ENCODE assay signal across 9 mouse cellular contexts in genomic region chr8:124780236-124780635, GRCm38 (mm10). TPM values are rescaled to one million over a fixed set of nuclear protein-coding genes. Genes with fewer than 3 reads are reported as not detected.
DNase-seq lines count a peak whose midpoint lies in the region; ATAC-seq and TF ChIP-seq lines count a peak whose summit lies in the region.
"Had no signal": no experiment of that assay in that cellular context is flagged by ENCODE, and none has a peak within 500 bp of the region (broad histone marks: within the 10 kb centered on the region; RNA-seq: fewer than 3 reads in every experiment).

No protein-coding gene starts in this region.

- H3K27me3 ChIP-seq in lung, postnatal 0 days (replicated peaks; ENCODE audit: insufficient read depth, low read length): no peaks in the 10 kb centered on the region
- no peaks in the 10 kb centered on the region; the same call in 1 of the 2 replicates for H3K27me3 ChIP-seq in heart, adult 2 months (ENCODE audit: control insufficient read depth, insufficient read depth, low read length)
- H3K27me3 ChIP-seq in stomach, embryonic 16.5 days (ENCODE audit: control insufficient read depth, insufficient read depth, low read length): no peaks in the 10 kb centered on the region

- no peaks in the 10 kb centered on the region for H3K9me3 ChIP-seq in lung, postnatal 0 days (ENCODE audit: low read length)
- no peaks in the 10 kb centered on the region for H3K9me3 ChIP-seq in stomach, embryonic 16.5 days (replicated peaks; ENCODE audit: control insufficient read depth, low read length)

- intact Hi-C loops in heart, adult 2 months (cut with DNase I): no loop called here

- H3K4me3 ChIP-seq in lung, postnatal 0 days (ENCODE audit: low read depth, low read length): no peak overlapping the region
- H3K4me3 ChIP-seq in heart, adult 2 months: no peak overlapping the region
- no peak overlapping the region for H3K4me3 ChIP-seq in stomach, embryonic 16.5 days (replicated peaks; ENCODE audit: low read length)

- 9% methylated on average over 7 of the region's 7 CpGs for WGBS in lung, postnatal 0 days
- under 1% methylated on average over 7 of the region's 7 CpGs for WGBS in heart, adult 2 months
- 6% methylated on average over 7 of the region's 7 CpGs for WGBS in stomach, embryonic 16.5 days

- no peaks in the 10 kb centered on the region for H3K36me3 ChIP-seq in lung, postnatal 0 days (ENCODE audit: insufficient read depth, low read length)
- no peaks in the 10 kb centered on the region for H3K36me3 ChIP-seq in heart, adult 2 months (ENCODE audit: control insufficient read depth, insufficient read depth, low read length)
- no peaks in the 10 kb centered on the region for H3K36me3 ChIP-seq in stomach, embryonic 16.5 days (ENCODE audit: control insufficient read depth, insufficient read depth, low read length)

- no peak for TF ChIP-seq CTCF in lung, postnatal 0 days (IDR thresholded peaks at IDR 0.05)
- TF ChIP-seq CTCF in heart, adult 2 months (IDR thresholded peaks at IDR 0.05): no peak

- H3K27ac ChIP-seq in lung, postnatal 0 days (ENCODE audit: low read length): no peak overlapping the region
- peak overlapping the region; percentile 68 for H3K27ac ChIP-seq in heart, adult 2 months
- H3K27ac ChIP-seq in stomach, embryonic 16.5 days (ENCODE audit: low read length): no peak overlapping the region

- peak; percentile 60 for ATAC-seq in lung, postnatal 0 days
- peak; percentile 75 for ATAC-seq in stomach, embryonic 16.5 days (ENCODE audit: insufficient read depth, low FRiP score)

- H3K4me1 ChIP-seq in lung, postnatal 0 days (ENCODE audit: insufficient read depth, low read depth, low read length): no peaks in the 10 kb centered on the region
- H3K4me1 ChIP-seq in heart, adult 2 months (ENCODE audit: control insufficient read depth, insufficient read depth, low read length): peaks cover 2% of the 10 kb centered on the region
- 0 out of 2 replicates have a peak, but pooled peaks cover 3% of the 10 kb centered on the region for H3K4me1 ChIP-seq in stomach, embryonic 16.5 days (ENCODE audit: control insufficient read depth, insufficient read depth, low read length)

- H3K79me2 ChIP-seq in heart, adult 2 months (replicated peaks; ENCODE audit: control insufficient read depth, insufficient read depth, low read length): no peaks in the 10 kb centered on the region

- no peak overlapping the region for H3K4me2 ChIP-seq in lung, postnatal 0 days (replicated peaks; ENCODE audit: low read depth, low read length)
- no peak overlapping the region for H3K4me2 ChIP-seq in stomach, embryonic 16.5 days (ENCODE audit: low read depth, low read length)

- TF ChIP-seq EP300 in lung, postnatal 0 days (IDR thresholded peaks at IDR 0.05): no peak
- peak; percentile 49; the same call in 1 of the 2 replicates for TF ChIP-seq EP300 in heart, adult 2 months (IDR thresholded peaks at IDR 0.05; ENCODE audit: insufficient read depth, low read depth, low read length)

- TF ChIP-seq POLR2A in heart, adult 2 months (IDR thresholded peaks at IDR 0.05; ENCODE audit: insufficient read depth, low read depth, low read length): no peak

- no peak overlapping the region for H3K9ac ChIP-seq in lung, postnatal 0 days (replicated peaks; ENCODE audit: low read depth)
- H3K9ac ChIP-seq in heart, adult 2 months (ENCODE audit: low read depth, low read length): no peak overlapping the region
- no peak overlapping the region for H3K9ac ChIP-seq in stomach, embryonic 16.5 days (ENCODE audit: low read length)

- DNase-seq in lung, postnatal 0 days (ENCODE audit: low spot score): peak; percentile 69
- no peak for DNase-seq in lung, postnatal 36 days
- DNase-seq in cerebellum, adult 11-12 months: peak; percentile 78
- DNase-seq in heart, adult 2 months: peak; percentile 34 to 66
- DNase-seq in kidney, postnatal 14 days: peak; percentile 25
- no peak for DNase-seq in B cell, adult 2 months
- DNase-seq in ovary, adult 18-20 months (ENCODE audit: low spot score): no peak

RNA-seq across cellular contexts. Expression of gene Trim67, which starts 12.7 kb away (rescaled TPM):
- 1.5 and 1.7 TPM in 2 replicates for polyA plus RNA-seq in lung, postnatal 0 days (2015; fragmentation: Nextera tagmentation; extraction: Ambion mirVana)
- total RNA-seq in heart, adult 2 months (2021): under 1 TPM; 0.43 to 0.47 TPM
- 1.3 and 2.0 TPM in 2 replicates for polyA plus RNA-seq in heart, adult 2 months (2012; rRNA removed)
- polyA plus RNA-seq in stomach, embryonic 16.5 days (2015; fragmentation: Nextera tagmentation; extraction: Ambion mirVana): 0.30 and 0.40 TPM in 2 replicates
- total RNA-seq: neutrophil, adult 5-6 weeks had no signal

RNA-seq across cellular contexts. Expression of gene Fam89a, which starts 28.6 kb away (rescaled TPM):
- 3.0 and 3.9 TPM in 2 replicates for polyA plus RNA-seq in lung, postnatal 0 days (2015; fragmentation: Nextera tagmentation; extraction: Ambion mirVana)
- 1 to 10 TPM; 1.6 to 2.1 TPM for total RNA-seq in heart, adult 2 months (2021)
- polyA plus RNA-seq in heart, adult 2 months (2012; rRNA removed): 1.8 and 3.2 TPM in 2 replicates
- 3.2 and 4.7 TPM in 2 replicates for polyA plus RNA-seq in stomach, embryonic 16.5 days (2015; fragmentation: Nextera tagmentation; extraction: Ambion mirVana)
- total RNA-seq: neutrophil, adult 5-6 weeks had no signal

RNA-seq across cellular contexts. Expression of gene Arv1, which starts 58.3 kb away (rescaled TPM):
- polyA plus RNA-seq in lung, postnatal 0 days (2015; fragmentation: Nextera tagmentation; extraction: Ambion mirVana): 14.6 and 15.0 TPM in 2 replicates
- total RNA-seq in heart, adult 2 months (2021): 1 to 10 TPM; 3.1 to 4.2 TPM
- 8.6 and 9.5 TPM in 2 replicates for polyA plus RNA-seq in heart, adult 2 months (2012; rRNA removed)
- polyA plus RNA-seq in stomach, embryonic 16.5 days (2015; fragmentation: Nextera tagmentation; extraction: Ambion mirVana): 17.2 and 19.0 TPM in 2 replicates

RNA-seq across cellular contexts. Expression of gene Ttc13, which starts 58.5 kb away (rescaled TPM):
- polyA plus RNA-seq in lung, postnatal 0 days (2015; fragmentation: Nextera tagmentation; extraction: Ambion mirVana): 24.0 and 30.7 TPM in 2 replicates
- total RNA-seq in heart, adult 2 months (2021): 10 to 100 TPM; 14.7 to 15.1 TPM
- 8.1 and 13.1 TPM in 2 replicates for polyA plus RNA-seq in heart, adult 2 months (2012; rRNA removed)
- polyA plus RNA-seq in stomach, embryonic 16.5 days (2015; fragmentation: Nextera tagmentation; extraction: Ambion mirVana): 35.1 and 41.9 TPM in 2 replicates

Comparison
In these comparisons a context has a peak if more than half of its experiments do, and no peak if none do; other contexts are left out.
1. DNase-seq: peak in lung, postnatal 0 days (single experiment), cerebellum, adult 11-12 months (single experiment), heart, adult 2 months (2 of 2) and kidney, postnatal 14 days (single experiment); none in lung, postnatal 36 days (single experiment), B cell, adult 2 months (0 of 2) and ovary, adult 18-20 months (single experiment).